Mouse (Mus musculus): ENCODE measurements around the gene Med13l. TPM values are rescaled to one million over a fixed set of nuclear protein-coding genes. Genes with fewer than 3 reads are reported as not detected.

Gene Med13l
- polyA plus RNA-seq, 1 experiment from 2014 or later = 5.9 TPM

- DNase-seq = peak; percentile 91
- TF ChIP-seq CTCF (IDR thresholded peaks at IDR 0.05; ENCODE audit: low read depth) (peak; percentile 44), EP300 (IDR thresholded peaks at IDR 0.05; ENCODE audit: low read depth) (no peak)
These were observed 695 bp upstream of the Med13l start for GRCm38 (mm10) chr5:118559584-118560384.

GRCm38 (mm10) chr5:118561086-118561987 is 858 bp downstream of the Med13l start:
- Histone ChIP-seq H3K9ac (replicated peaks) (peak overlapping the region; percentile 82), H3K27me3 (ENCODE audit: insufficient read depth, low read length) (no peaks in the 10 kb centered on the region), H3K27ac (ENCODE audit: low read depth) (peak overlapping the region; percentile 97), H3K4me2 (ENCODE audit: low read depth, low read length) (peak overlapping the region; percentile 86), H3K36me3 (replicated peaks; ENCODE audit: insufficient read depth, low read length) (no peaks in the 10 kb centered on the region), H3K4me1 (ENCODE audit: insufficient read depth) (peaks cover 43% of the 10 kb centered on the region), H3K4me3 (ENCODE audit: low read depth, low read length) (peak overlapping the region; percentile 82), H3K9me3 (ENCODE audit: low read length) (no peaks in the 10 kb centered on the region)
- peak; percentile 59 for DNase-seq
- under 1% methylated on average over 59 of the region's 59 CpGs for WGBS (ENCODE audit: insufficient replicate concordance)
- TF ChIP-seq EP300 (IDR thresholded peaks at IDR 0.05; ENCODE audit: low read depth) = no peak
- TF ChIP-seq CTCF (IDR thresholded peaks at IDR 0.05; ENCODE audit: low read depth) = no peak
- ATAC-seq = no peak

More at GRCm38 (mm10) chr5:118559584-118560384, 695 bp upstream of the Med13l start:
- H3K9me3 ChIP-seq (ENCODE audit: low read length) = 0 out of 2 replicates have a peak, but pooled peaks cover 2% of the 10 kb centered on the region
- peak overlapping the region; percentile 82 for H3K4me3 ChIP-seq (ENCODE audit: low read depth, low read length)
- peak overlapping the region; percentile 97 for H3K27ac ChIP-seq (ENCODE audit: low read depth)
- under 1% methylated on average over 51 of the region's 101 CpGs for WGBS (ENCODE audit: insufficient replicate concordance)
- no peaks in the 10 kb centered on the region for H3K27me3 ChIP-seq (ENCODE audit: insufficient read depth, low read length)
- peaks cover 42% of the 10 kb centered on the region for H3K4me1 ChIP-seq (ENCODE audit: insufficient read depth)
- no peaks in the 10 kb centered on the region for H3K36me3 ChIP-seq (replicated peaks; ENCODE audit: insufficient read depth, low read length)
- H3K4me2 ChIP-seq (ENCODE audit: low read depth, low read length) = peak overlapping the region; percentile 93
- peak; percentile 89 for ATAC-seq
- H3K9ac ChIP-seq (replicated peaks) = peak overlapping the region; percentile 82

- no peak for DNase-seq
- H3K9me3 ChIP-seq (ENCODE audit: low read length) = no peaks in the 10 kb centered on the region
- no peak overlapping the region for H3K27ac ChIP-seq (ENCODE audit: low read depth)
- H3K36me3 ChIP-seq (replicated peaks; ENCODE audit: insufficient read depth, low read length) = no peaks in the 10 kb centered on the region
- peak overlapping the region; percentile 82 for H3K4me3 ChIP-seq (ENCODE audit: low read depth, low read length)
- peak overlapping the region; percentile 86 for H3K4me2 ChIP-seq (ENCODE audit: low read depth, low read length)
- peaks cover 39% of the 10 kb centered on the region for H3K4me1 ChIP-seq (ENCODE audit: insufficient read depth)
- TF ChIP-seq EP300 (IDR thresholded peaks at IDR 0.05; ENCODE audit: low read depth) (no peak), CTCF (IDR thresholded peaks at IDR 0.05; ENCODE audit: low read depth) (no peak)
- H3K27me3 ChIP-seq (ENCODE audit: insufficient read depth, low read length) = no peaks in the 10 kb centered on the region
- no peak for ATAC-seq
- H3K9ac ChIP-seq (replicated peaks) = peak overlapping the region; percentile 82
- 43% methylated on average over 3 of the region's 3 CpGs for WGBS (ENCODE audit: insufficient replicate concordance)
These were observed 1.7 kb downstream of the Med13l start for GRCm38 (mm10) chr5:118562206-118562605.

- TF ChIP-seq EP300 (IDR thresholded peaks at IDR 0.05; ENCODE audit: low read depth) = no peak
- TF ChIP-seq CTCF (IDR thresholded peaks at IDR 0.05; ENCODE audit: low read depth) = no peak
- peaks cover 43% of the 10 kb centered on the region for H3K4me1 ChIP-seq (ENCODE audit: insufficient read depth)
- H3K9me3 ChIP-seq (ENCODE audit: low read length) = no peaks in the 10 kb centered on the region
- no peak overlapping the region for H3K27ac ChIP-seq (ENCODE audit: low read depth)
- no peak overlapping the region for H3K9ac ChIP-seq (replicated peaks)
- no peaks in the 10 kb centered on the region for H3K36me3 ChIP-seq (replicated peaks; ENCODE audit: insufficient read depth, low read length)
- DNase-seq (no peak), ATAC-seq (no peak)
- peak overlapping the region; percentile 51 for H3K4me2 ChIP-seq (ENCODE audit: low read depth, low read length)
- 26% methylated on average over 6 of the region's 6 CpGs for WGBS (ENCODE audit: insufficient replicate concordance)
- H3K4me3 ChIP-seq (ENCODE audit: low read depth, low read length) = 0 out of 2 replicates have a peak overlapping the region, but pooled peaks have one; percentile 82
- H3K27me3 ChIP-seq (ENCODE audit: insufficient read depth, low read length) = no peaks in the 10 kb centered on the region
These were observed 3.1 kb downstream of the Med13l start for GRCm38 (mm10) chr5:118563590-118563989.

GRCm38 (mm10) chr5:118567395-118567794 is 6.9 kb downstream of the Med13l start:
- H3K27ac ChIP-seq (ENCODE audit: low read depth) = no peak overlapping the region
- no peaks in the 10 kb centered on the region for H3K9me3 ChIP-seq (ENCODE audit: low read length)
- H3K4me1 ChIP-seq (ENCODE audit: insufficient read depth) = peaks cover 50% of the 10 kb centered on the region
- no peak for TF ChIP-seq CTCF (IDR thresholded peaks at IDR 0.05; ENCODE audit: low read depth)
- no peak for TF ChIP-seq EP300 (IDR thresholded peaks at IDR 0.05; ENCODE audit: low read depth)
- 85% methylated on average over 7 of the region's 7 CpGs for WGBS (ENCODE audit: insufficient replicate concordance)
- H3K4me3 ChIP-seq (ENCODE audit: low read depth, low read length) = no peak overlapping the region
- H3K4me2 ChIP-seq (ENCODE audit: low read depth, low read length) = no peak overlapping the region
- ATAC-seq = no peak
- H3K36me3 ChIP-seq (replicated peaks; ENCODE audit: insufficient read depth, low read length) = no peaks in the 10 kb centered on the region
- H3K27me3 ChIP-seq (ENCODE audit: insufficient read depth, low read length) = no peaks in the 10 kb centered on the region
- no peak for DNase-seq
- no peak overlapping the region for H3K9ac ChIP-seq (replicated peaks)

- Histone ChIP-seq H3K36me3 (replicated peaks; ENCODE audit: insufficient read depth, low read length) (no peaks in the 10 kb centered on the region), H3K9me3 (ENCODE audit: low read length) (no peaks in the 10 kb centered on the region), H3K4me3 (ENCODE audit: low read depth, low read length) (no peak overlapping the region), H3K4me2 (ENCODE audit: low read depth, low read length) (no peak overlapping the region), H3K27me3 (ENCODE audit: insufficient read depth, low read length) (no peaks in the 10 kb centered on the region), H3K4me1 (ENCODE audit: insufficient read depth) (peaks cover 37% of the 10 kb centered on the region), H3K9ac (replicated peaks) (no peak overlapping the region), H3K27ac (ENCODE audit: low read depth) (no peak overlapping the region)
- 77% methylated on average over 3 of the region's 3 CpGs for WGBS (ENCODE audit: insufficient replicate concordance)
- DNase-seq (no peak), ATAC-seq (no peak)
- TF ChIP-seq CTCF (IDR thresholded peaks at IDR 0.05; ENCODE audit: low read depth) (no peak), EP300 (IDR thresholded peaks at IDR 0.05; ENCODE audit: low read depth) (no peak)
These were observed 8.5 kb downstream of the Med13l start for GRCm38 (mm10) chr5:118569017-118569416.
